Mouse (Mus musculus) midbrain, postnatal 0 days (tissue): ENCODE data around the gene L3mbtl3. TPM values are rescaled to one million over a fixed set of nuclear protein-coding genes. Genes with fewer than 3 reads are reported as not detected.

ENCODE experiments used
- ATAC-seq: fragments of 200-750 bp; cut with Nextera tagmentation; 2 replicates; pipeline ENCODE4 v1.8.0; 2017; ENCODE audit warnings: moderate number of reproducible peaks, mild to moderate bottlenecking, moderate TSS enrichment, moderate library complexity; ENCODE audit not compliant: low FRiP score
- DNase-seq: peaks from one replicate; pipeline ENCODE4 v3.0.0-alpha.2; 2015; ENCODE audit warnings: low spot score
- H3K27ac ChIP-seq: fragments of 300-500 bp; sonication (generic); 2 replicates; pipeline ENCODE4 v1.5.1; 2014; ENCODE audit warnings: low read depth, mild to moderate bottlenecking, low read length, mixed read lengths
- H3K27me3 ChIP-seq: fragments of 300-500 bp; sonication (generic); 2 replicates; pipeline ENCODE4 v1.6.1; 2014; ENCODE audit warnings: low read length, control low read depth, mixed read lengths; ENCODE audit not compliant: insufficient read depth
- H3K36me3 ChIP-seq: fragments of 300-500 bp; sonication (generic); 2 replicates; pipeline ENCODE4 v1.6.1; 2014; ENCODE audit warnings: low read length, control low read depth, mixed read lengths; ENCODE audit not compliant: insufficient read depth
- H3K4me1 ChIP-seq: fragments of 300-500 bp; sonication (generic); 2 replicates; pipeline ENCODE4 v1.6.1; 2014; ENCODE audit warnings: mild to moderate bottlenecking, control low read depth, antibody characterized with exemption, low read length, mixed read lengths; ENCODE audit not compliant: insufficient read depth
- H3K4me2 ChIP-seq: fragments of 300-500 bp; sonication (generic); 2 replicates; pipeline ENCODE4 v1.6.1; 2014; ENCODE audit warnings: low read depth, mild to moderate bottlenecking, low read length, mixed read lengths; ENCODE audit not compliant: poor library complexity, severe bottlenecking
- H3K4me3 ChIP-seq: fragments of 300-500 bp; sonication (generic); 2 replicates; pipeline ENCODE4 v1.5.1; 2014; ENCODE audit warnings: low read depth, mild to moderate bottlenecking, low read length, moderate library complexity
- H3K9ac ChIP-seq: fragments of 300-500 bp; sonication (generic); replicated peaks from 2 replicates; pipeline ENCODE4 v1.6.1; 2014; ENCODE audit warnings: mild to moderate bottlenecking, low read length, moderate library complexity, mixed read lengths; ENCODE audit not compliant: poor library complexity, severe bottlenecking
- H3K9me3 ChIP-seq: fragments of 300-500 bp; sonication (generic); 2 replicates; pipeline ENCODE4 v1.6.1; 2016; ENCODE audit warnings: low read length, control low read depth
- CTCF ChIP-seq: IDR thresholded peaks from 2 replicates; pipeline ENCODE4 v1.5.1; 2016; ENCODE audit warnings: antibody characterized with exemption, mild to moderate bottlenecking
- WGBS: fragments of 180-500 bp; shearing (Covaris S2); extraction: QIAGEN DNeasy Blood & Tissue Kit; methylation state at CpG from one replicate; pipeline ENCODE4 v1.1.7; 2014; 5-methylcytosine and 5-hydroxymethylcytosine counted together
- polyA plus RNA-seq: library from polyadenylated mRNA; unstranded; fragments of >200 nt; fragmentation: Nextera tagmentation; extraction: Ambion mirVana; gene quantifications from 2 replicates; pipeline ENCODE4 v1.2.1, GENCODE M21; 2015
- total RNA-seq: library from RNA; depleted of rRNA; stranded (reverse); fragments of >200 nt; gene quantifications from 2 replicates; pipeline ENCODE4 v1.2.3, GENCODE M21; 2014

The L3mbtl3 gene
- total and polyA plus RNA-seq, 2 experiments from 2014 or later = 27.3 to 69.5 TPM

- Histone ChIP-seq H3K27ac (no peak overlapping the region), H3K9me3 (no peaks in the 10 kb centered on the region), H3K4me2 (no peak overlapping the region), H3K36me3 (no peaks in the 10 kb centered on the region), H3K4me3 (no peak overlapping the region), H3K9ac (no peak overlapping the region), H3K4me1 (no peaks in the 10 kb centered on the region), H3K27me3 (no peaks in the 10 kb centered on the region)
- DNase-seq = no peak
- TF ChIP-seq CTCF = no peak
- 57% methylated on average over 3 of the region's 3 CpGs for WGBS
- ATAC-seq = no peak
Measured at GRCm38 (mm10) chr10:26328843-26329242, 46.9 kb downstream of the L3mbtl3 start.

GRCm38 (mm10) chr10:26327691-26328542 is 47.9 kb downstream of the L3mbtl3 start:
- ATAC-seq (peak; percentile 76), DNase-seq (peak; percentile 44)
- Histone ChIP-seq H3K9ac (no peak overlapping the region), H3K4me1 (no peaks in the 10 kb centered on the region), H3K27me3 (no peaks in the 10 kb centered on the region), H3K36me3 (no peaks in the 10 kb centered on the region), H3K4me2 (0 out of 2 replicates have a peak overlapping the region, but pooled peaks have one; percentile 1), H3K27ac (no peak overlapping the region), H3K4me3 (no peak overlapping the region), H3K9me3 (no peaks in the 10 kb centered on the region)
- no peak for TF ChIP-seq CTCF
- 20% methylated on average over 17 of the region's 17 CpGs for WGBS

- Histone ChIP-seq H3K36me3 (no peaks in the 10 kb centered on the region), H3K4me2 (no peak overlapping the region), H3K27ac (no peak overlapping the region; the same call in 1 of the 2 replicates), H3K9ac (no peak overlapping the region), H3K9me3 (no peaks in the 10 kb centered on the region), H3K4me3 (no peak overlapping the region), H3K27me3 (no peaks in the 10 kb centered on the region), H3K4me1 (no peaks in the 10 kb centered on the region)
- ATAC-seq (0 out of 2 replicates have a peak, but pooled peaks have one; percentile 15), DNase-seq (no peak)
- TF ChIP-seq CTCF = no peak
- 44% methylated on average over 5 of the region's 5 CpGs for WGBS
Measured at GRCm38 (mm10) chr10:26327291-26327690, 48.5 kb downstream of the L3mbtl3 start.

- no peak overlapping the region for H3K4me2 ChIP-seq
- no peaks in the 10 kb centered on the region for H3K36me3 ChIP-seq
- no peaks in the 10 kb centered on the region for H3K4me1 ChIP-seq
- H3K4me3 ChIP-seq = no peak overlapping the region
- H3K27ac ChIP-seq = no peak overlapping the region
- no peak for TF ChIP-seq CTCF
- no peak for DNase-seq
- no peak for ATAC-seq
- H3K9ac ChIP-seq = no peak overlapping the region
- no peaks in the 10 kb centered on the region for H3K9me3 ChIP-seq
- WGBS = 93% methylated on average over 2 of the region's 2 CpGs
- no peaks in the 10 kb centered on the region for H3K27me3 ChIP-seq
Measured at GRCm38 (mm10) chr10:26325320-26325719, 50.5 kb downstream of the L3mbtl3 start.

GRCm38 (mm10) chr10:26322344-26323051 is 53.3 kb downstream of the L3mbtl3 start:
- no peaks in the 10 kb centered on the region for H3K9me3 ChIP-seq
- H3K4me2 ChIP-seq = no peak overlapping the region
- 80% methylated on average over 7 of the region's 7 CpGs for WGBS
- H3K27ac ChIP-seq = no peak overlapping the region
- H3K4me1 ChIP-seq = no peaks in the 10 kb centered on the region
- peak; percentile 15; the same call in 1 of the 2 replicates for TF ChIP-seq CTCF
- no peaks in the 10 kb centered on the region for H3K27me3 ChIP-seq
- DNase-seq (no peak), ATAC-seq (no peak)
- H3K4me3 ChIP-seq = no peak overlapping the region
- H3K36me3 ChIP-seq = no peaks in the 10 kb centered on the region
- no peak overlapping the region for H3K9ac ChIP-seq

- ATAC-seq (no peak), DNase-seq (no peak)
- Histone ChIP-seq H3K4me1 (no peaks in the 10 kb centered on the region), H3K9ac (no peak overlapping the region), H3K4me2 (no peak overlapping the region), H3K9me3 (no peaks in the 10 kb centered on the region), H3K36me3 (no peaks in the 10 kb centered on the region), H3K27me3 (no peaks in the 10 kb centered on the region), H3K27ac (no peak overlapping the region), H3K4me3 (no peak overlapping the region)
- 93% methylated on average over 4 of the region's 4 CpGs for WGBS
- TF ChIP-seq CTCF = no peak
Measured at GRCm38 (mm10) chr10:26320679-26321078, 55.1 kb downstream of the L3mbtl3 start.
